Mouse (Mus musculus) thymus, adult 18-20 months (tissue): ENCODE measurements around the gene Rhox3c.
"Not testable (repeated sequence)": the region's sequence is repeated elsewhere in the genome, so short reads cannot be mapped to it uniquely, and the experiment has no call there.

Experiments used
- DNase-seq, 2 experiments: peaks; one replicate each; pipeline ENCODE4 v3.0.0; 2022; ENCODE audit warnings: mixed read lengths in 2 of 2

The Rhox3c gene

DNA sequence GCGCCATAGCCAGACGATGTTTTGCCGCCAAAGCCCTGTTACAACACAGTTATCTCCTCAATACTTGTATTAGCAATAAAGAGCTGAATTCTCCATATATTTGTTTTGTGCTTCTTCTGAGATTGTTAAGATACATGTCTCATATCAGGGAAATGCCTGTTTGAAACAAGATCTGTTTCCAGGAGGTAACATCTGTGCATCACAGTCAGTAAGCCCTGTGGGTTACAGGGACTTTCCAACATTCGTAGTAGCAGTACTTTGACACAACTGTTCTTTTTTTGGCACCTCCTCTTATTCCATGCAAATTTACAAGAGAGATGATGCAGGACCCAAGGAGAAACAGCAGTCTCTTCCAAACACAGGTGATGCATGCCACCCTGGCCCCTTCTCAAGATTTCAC is at the start of gene Rhox3c:
Gene Rhox3c (plus strand): TSS at position 301 of the 400 bp plus-strand sequence.
- DNase-seq: not testable (repeated sequence)

DNA sequence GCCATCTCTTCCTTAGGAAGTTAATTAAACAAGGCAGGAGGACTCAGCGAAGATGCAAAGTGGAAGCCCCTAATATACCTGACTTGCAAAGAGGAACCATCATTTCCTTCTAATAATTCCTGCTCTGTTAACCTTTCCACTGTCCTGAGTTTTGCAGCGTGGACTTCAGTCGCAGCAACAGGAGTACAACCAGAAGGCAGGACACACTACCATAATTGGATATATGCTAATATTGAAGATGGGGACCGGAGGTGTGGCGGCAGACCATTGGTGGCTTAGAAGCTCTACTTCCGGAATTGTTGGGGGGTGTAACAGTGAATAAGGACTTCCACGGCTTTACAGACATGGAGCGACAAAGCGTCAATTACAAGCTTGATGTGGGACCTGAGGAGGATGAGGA is 46.6 kb upstream of the Rhox3c start, which contains the start of gene Rhox2b:
Gene Rhox2b (plus strand): TSS at position 301 of the 400 bp plus-strand sequence.
- not testable (repeated sequence) for DNase-seq

DNA sequence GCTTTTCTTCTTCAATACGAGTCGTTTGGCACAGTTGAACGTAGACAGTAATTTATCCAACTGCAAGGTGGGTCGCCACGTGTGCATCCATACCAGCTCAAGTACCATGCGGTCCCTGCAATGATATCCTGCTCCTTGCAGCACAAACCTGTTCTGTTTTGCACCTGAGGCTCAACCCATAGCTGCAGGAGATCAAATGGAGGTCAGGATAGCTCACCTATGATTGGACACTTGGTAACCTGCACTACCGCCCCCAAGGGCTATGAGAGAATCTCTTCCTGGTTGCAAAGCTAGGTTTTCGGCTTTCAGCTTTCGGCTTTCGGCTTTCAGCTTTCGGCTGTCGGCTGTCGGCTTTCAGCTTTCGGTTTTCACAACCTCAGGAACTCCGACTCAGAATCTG is 26.2 kb upstream of the Rhox3c start, which contains the start of gene Rhox4b:
Gene Rhox4b (plus strand): TSS at position 301 of the 400 bp plus-strand sequence.
- DNase-seq: not testable (repeated sequence)

DNA sequence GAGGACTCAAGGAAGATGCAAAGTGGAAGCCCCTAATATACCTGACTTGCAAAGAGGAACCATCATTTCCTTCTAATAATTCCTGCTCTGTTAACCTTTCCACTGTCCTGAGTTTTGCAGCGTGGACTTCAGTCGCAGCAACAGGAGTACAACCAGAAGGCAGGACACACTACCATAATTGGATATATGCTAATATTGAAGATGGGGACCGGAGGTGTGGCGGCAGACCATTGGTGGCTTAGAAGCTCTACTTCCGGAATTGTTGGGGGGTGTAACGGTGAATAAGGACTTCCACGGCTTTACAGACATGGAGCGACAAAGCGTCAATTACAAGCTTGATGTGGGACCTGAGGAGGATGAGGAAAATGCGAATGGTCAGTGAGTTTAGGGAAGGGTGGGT is 5.0 kb upstream of the Rhox3c start, which contains the start of gene Rhox2c:
Gene Rhox2c (plus strand): TSS at position 301 of the 400 bp plus-strand sequence.
- not testable (repeated sequence) for DNase-seq

DNA sequence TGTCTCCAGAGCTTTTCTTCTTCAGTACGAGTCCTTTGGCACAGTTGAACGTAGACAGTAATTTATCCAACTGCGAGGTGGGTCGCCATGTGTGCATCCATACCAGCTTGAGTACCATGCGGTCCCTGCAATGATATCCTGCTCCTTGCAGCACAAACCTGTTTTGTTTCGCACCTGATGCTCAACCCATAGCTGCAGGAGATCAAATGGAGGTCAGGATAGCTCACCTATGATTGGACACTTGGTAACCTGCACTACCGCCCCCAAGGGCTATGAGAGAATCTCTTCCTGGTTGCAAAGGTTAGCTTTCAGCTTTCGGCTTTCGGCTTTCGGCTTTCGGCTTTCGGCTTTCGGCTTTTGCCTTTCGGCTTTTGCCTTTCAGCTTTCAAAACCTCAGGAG is 21.7 kb downstream of the Rhox3c start, which contains the start of gene Rhox4c:
Gene Rhox4c (plus strand): TSS at position 301 of the 400 bp plus-strand sequence.
- DNase-seq: not testable (repeated sequence)

DNA sequence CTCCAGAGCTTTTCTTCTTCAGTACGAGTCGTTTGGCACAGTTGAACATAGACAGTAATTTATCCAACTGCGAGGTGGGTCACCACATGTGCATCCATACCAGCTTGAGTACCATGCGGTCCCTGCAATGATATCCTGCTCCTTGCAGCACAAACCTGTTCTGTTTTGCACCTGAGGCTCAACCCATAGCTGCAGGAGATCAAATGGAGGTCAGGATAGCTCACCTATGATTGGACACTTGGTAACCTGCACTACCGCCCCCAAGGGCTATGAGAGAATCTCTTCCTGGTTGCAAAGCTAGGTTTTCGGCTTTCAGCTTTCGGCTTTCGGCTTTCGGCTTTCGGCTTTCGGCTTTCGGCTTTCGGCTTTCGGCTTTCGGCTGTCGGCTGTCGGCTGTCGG is 55.7 kb downstream of the Rhox3c start, which contains the start of gene Rhox4d:
Gene Rhox4d (plus strand): TSS at position 301 of the 400 bp plus-strand sequence.
- DNase-seq: not testable (repeated sequence)
